Mouse (Mus musculus) kidney, adult 2 months (tissue): ENCODE measurements at regions not wholly inside any gene's neighbourhood (a gene's known extent, or its start where the extent isn't known, plus 50 kb on each side); places are given as distances from the start of the nearest gene placed in this dataset.

ENCODE experiments used
- DNase-seq: peaks from one replicate; pipeline ENCODE4 v3.0.0; 2021
- H3K27ac ChIP-seq: fragments of 200-500 bp; 2 replicates; pipeline ENCODE4 v1.5.1; 2012; ENCODE audit warnings: low read depth, low read length, control low read depth, inconsistent platforms; ENCODE audit not compliant: insufficient read depth
- H3K27me3 ChIP-seq: fragments of 200-500 bp; replicated peaks from 2 replicates; pipeline ENCODE4 v1.6.1; 2012; ENCODE audit warnings: mild to moderate bottlenecking, moderate library complexity, low read length, inconsistent platforms; ENCODE audit not compliant: control insufficient read depth, insufficient read depth
- H3K36me3 ChIP-seq: fragments of 200-500 bp; 2 replicates; pipeline ENCODE4 v1.6.1; 2012; ENCODE audit warnings: mild to moderate bottlenecking, moderate library complexity, low read length, inconsistent platforms; ENCODE audit not compliant: control insufficient read depth, insufficient read depth
- H3K4me1 ChIP-seq: fragments of 200-500 bp; 2 replicates; pipeline ENCODE4 v1.6.1; 2011; ENCODE audit warnings: low read length; ENCODE audit not compliant: control insufficient read depth, insufficient read depth
- H3K4me3 ChIP-seq: fragments of 200-500 bp; 2 replicates; pipeline ENCODE4 v1.5.1; 2011; ENCODE audit warnings: mild to moderate bottlenecking, low read depth, low read length, control low read depth; ENCODE audit not compliant: insufficient read depth
- CTCF ChIP-seq: fragments of 200-500 bp; conservative IDR thresholded peaks from 2 replicates; pipeline ENCODE4 v1.5.1; 2011; ENCODE audit warnings: low read depth, mild to moderate bottlenecking, control low read depth, low read length, moderate library complexity, mixed read lengths; ENCODE audit not compliant: insufficient read depth, insufficient read length
- POLR2A ChIP-seq: fragments of 200-500 bp; IDR thresholded peaks from one replicate; pipeline ENCODE4 v1.6.1; 2011; ENCODE audit warnings: low read depth, low read length, control low read depth
- WGBS: fragments of 180-500 bp; shearing (Covaris S2); methylation state at CpG from one replicate; pipeline ENCODE4 v1.1.7; 2018; 5-methylcytosine and 5-hydroxymethylcytosine counted together

DNA sequence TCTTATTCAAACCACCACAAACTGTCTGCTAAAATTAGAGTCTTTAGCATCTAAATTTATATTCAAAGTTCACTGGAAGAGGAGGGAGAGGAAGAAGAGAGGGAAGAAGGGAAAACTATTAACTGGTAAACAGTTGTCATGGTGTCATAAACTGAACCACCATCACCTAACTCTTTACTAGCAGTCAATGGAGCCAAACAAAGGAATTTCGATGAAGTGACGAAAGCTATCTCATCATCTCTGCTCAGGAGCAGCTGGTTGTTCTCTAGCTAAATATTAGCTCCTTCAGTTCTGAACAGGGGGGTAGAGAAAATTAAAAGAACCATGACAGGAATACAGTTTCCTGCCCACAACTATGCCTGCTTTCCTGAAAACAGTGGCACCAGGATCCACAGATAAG lies 608.9 kb upstream of the Map3k7 start:
- Histone ChIP-seq H3K36me3 (no peaks in the 10 kb centered on the region), H3K4me3 (no peak overlapping the region), H3K4me1 (no peaks in the 10 kb centered on the region), H3K27ac (no peak overlapping the region), H3K27me3 (no peaks in the 10 kb centered on the region)
- WGBS = 56% methylated on average over 2 of the region's 2 CpGs
- no peak for DNase-seq
- no peak for TF ChIP-seq POLR2A
- TF ChIP-seq CTCF = no peak

- TF ChIP-seq CTCF = no peak
- H3K4me1 ChIP-seq = no peaks in the 10 kb centered on the region
- no peak for DNase-seq
- no peak overlapping the region for H3K27ac ChIP-seq
- 40% methylated on average over 1 of the region's 1 CpGs for WGBS
- H3K36me3 ChIP-seq = no peaks in the 10 kb centered on the region
- H3K27me3 ChIP-seq = no peaks in the 10 kb centered on the region
- H3K4me3 ChIP-seq = no peak overlapping the region
Measured at GRCm38 (mm10) chr4:31366172-31366571, 597.7 kb upstream of the Map3k7 start.

DNA sequence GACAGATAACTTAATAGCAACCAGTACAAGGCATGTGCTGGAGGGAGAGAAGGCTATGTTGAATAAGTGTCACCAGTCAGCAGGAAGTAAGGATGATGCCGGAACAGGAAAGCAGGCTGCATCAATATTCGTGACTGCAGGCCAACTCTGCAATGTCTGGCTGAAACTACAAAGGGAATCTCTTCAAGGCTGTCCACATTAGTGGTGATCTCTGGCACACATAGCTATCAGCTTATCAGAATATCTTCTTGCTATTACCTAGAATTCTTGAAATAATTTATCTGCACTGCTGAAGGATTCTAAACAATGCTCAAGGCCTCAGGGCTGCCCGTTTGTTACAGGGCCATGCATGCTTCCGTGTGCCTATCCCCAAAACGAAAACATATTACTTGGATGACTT lies 596.9 kb upstream of the Map3k7 start:
- no peak for TF ChIP-seq CTCF
- Histone ChIP-seq H3K4me3 (no peak overlapping the region), H3K4me1 (no peaks in the 10 kb centered on the region), H3K27ac (no peak overlapping the region), H3K27me3 (no peaks in the 10 kb centered on the region), H3K36me3 (no peaks in the 10 kb centered on the region)
- DNase-seq = no peak
- 73% methylated on average over 5 of the region's 5 CpGs for WGBS

- Histone ChIP-seq H3K4me3 (no peak overlapping the region), H3K36me3 (no peaks in the 10 kb centered on the region), H3K27me3 (no peaks in the 10 kb centered on the region), H3K4me1 (no peaks in the 10 kb centered on the region), H3K27ac (no peak overlapping the region)
- DNase-seq = no peak
- 75% methylated on average over 7 of the region's 7 CpGs for WGBS
- TF ChIP-seq POLR2A (no peak), CTCF (no peak)
Measured at GRCm38 (mm10) chr4:31370062-31370461, 593.8 kb upstream of the Map3k7 start.

DNA sequence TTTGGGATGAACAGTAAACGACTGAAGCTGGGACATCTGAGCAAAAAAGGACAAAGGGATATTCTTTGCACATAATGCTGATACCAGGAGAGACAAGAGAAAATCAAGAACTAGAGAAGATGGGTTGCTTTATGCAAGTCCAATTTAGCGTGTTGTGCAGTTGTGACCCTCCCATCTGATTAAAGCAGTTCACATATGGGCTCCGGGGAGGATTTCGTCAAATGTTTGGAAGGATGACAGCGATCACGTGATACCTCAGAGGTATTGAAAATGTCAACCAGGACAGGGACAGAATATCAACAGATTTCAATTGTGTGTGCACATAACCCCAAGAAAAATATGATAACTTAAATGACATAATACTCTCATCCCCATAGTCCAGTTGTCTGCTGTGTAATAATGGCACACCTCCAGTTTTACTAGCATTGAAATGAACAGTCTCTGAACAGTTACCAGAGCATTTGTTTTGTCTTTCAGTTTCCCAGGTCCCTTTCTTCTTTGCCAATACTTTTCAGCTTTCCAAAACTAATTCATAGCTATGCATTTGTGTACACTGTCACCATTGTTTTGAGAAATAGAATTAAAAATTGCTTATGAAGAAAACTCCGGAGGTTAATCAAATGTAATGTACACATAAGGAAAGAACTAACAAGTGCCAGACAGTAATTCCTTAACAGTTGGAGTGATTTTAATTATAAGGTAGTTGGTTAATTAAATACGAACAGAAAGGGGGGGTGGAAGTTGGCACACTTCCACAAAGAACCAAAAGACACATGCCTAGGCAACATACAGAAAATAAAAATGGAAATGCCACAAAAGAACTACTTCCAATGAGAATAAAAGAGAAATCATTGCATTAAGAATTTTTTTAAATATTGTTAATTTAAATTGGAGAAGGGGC lies 582.6 kb upstream of the Map3k7 start:
- no peak for DNase-seq
- no peaks in the 10 kb centered on the region for H3K27me3 ChIP-seq
- TF ChIP-seq POLR2A (no peak), CTCF (no peak)
- H3K4me1 ChIP-seq = no peaks in the 10 kb centered on the region
- H3K36me3 ChIP-seq = no peaks in the 10 kb centered on the region
- no peak overlapping the region for H3K27ac ChIP-seq
- H3K4me3 ChIP-seq = no peak overlapping the region
- 88% methylated on average over 8 of the region's 8 CpGs for WGBS

DNA sequence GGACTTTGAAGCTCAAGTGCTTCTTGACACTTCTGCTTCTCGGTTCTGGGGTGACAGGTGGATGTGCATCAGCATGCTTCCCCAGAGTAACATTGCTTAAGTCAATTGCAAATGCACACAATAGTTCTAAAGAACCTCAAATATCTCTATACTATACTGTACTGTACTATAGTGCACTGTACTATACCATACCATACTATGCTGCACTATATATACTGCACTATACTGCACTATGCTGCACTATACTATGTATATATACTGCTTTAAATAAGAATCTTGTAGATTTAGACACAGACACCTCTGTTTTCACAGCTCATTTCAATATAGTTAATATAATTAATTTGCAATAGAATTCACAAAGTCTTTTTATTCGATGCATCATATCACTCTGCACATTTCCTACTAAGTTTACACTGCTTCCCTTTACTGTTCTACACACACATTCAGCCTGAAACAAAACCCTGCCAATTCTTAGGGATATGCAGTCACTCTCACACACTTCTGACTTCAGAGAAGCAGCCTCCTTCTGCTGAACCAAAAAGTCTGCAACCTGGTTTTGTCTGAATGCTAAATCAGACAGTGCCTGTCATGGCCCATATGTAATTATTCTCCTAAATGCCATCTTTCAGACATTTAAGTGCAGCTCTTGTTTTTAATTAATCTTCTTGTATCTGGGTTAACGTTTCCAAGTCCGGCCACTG lies 570.8 kb upstream of the Map3k7 start:
- TF ChIP-seq CTCF = no peak
- TF ChIP-seq POLR2A = no peak
- WGBS = 70% methylated on average over 4 of the region's 4 CpGs
- Histone ChIP-seq H3K4me1 (no peaks in the 10 kb centered on the region), H3K36me3 (no peaks in the 10 kb centered on the region), H3K4me3 (no peak overlapping the region), H3K27ac (no peak overlapping the region), H3K27me3 (no peaks in the 10 kb centered on the region)
- DNase-seq = no peak

DNA sequence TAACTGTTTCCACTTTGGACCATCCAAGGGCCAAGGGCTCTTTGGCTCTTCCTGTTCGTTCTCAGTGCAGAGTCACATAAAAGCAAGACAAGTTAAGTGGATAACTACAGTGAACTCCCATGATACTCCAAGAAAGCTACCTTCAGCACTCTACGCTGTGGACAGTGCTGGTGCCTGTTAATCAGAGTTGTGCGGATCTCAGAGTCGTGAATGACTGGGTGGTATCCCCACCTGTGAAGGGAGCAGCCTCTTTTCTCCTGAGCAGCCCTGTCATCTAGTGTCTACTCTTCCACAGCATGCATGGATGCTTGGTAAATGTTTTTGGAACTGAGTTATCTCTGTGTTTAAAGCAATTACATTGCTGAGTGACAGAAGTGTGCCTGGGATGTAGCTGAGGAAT lies 568.4 kb upstream of the Map3k7 start:
- H3K27me3 ChIP-seq = no peaks in the 10 kb centered on the region
- no peaks in the 10 kb centered on the region for H3K4me1 ChIP-seq
- WGBS = 57% methylated on average over 4 of the region's 4 CpGs
- H3K27ac ChIP-seq = no peak overlapping the region
- no peak for DNase-seq
- TF ChIP-seq POLR2A (no peak), CTCF (no peak)
- H3K4me3 ChIP-seq = no peak overlapping the region
- H3K36me3 ChIP-seq = no peaks in the 10 kb centered on the region
